Mouse (Mus musculus): ENCODE data around the gene Slc35e2. TPM values are rescaled to one million over a fixed set of nuclear protein-coding genes. Genes with fewer than 3 reads are reported as not detected.
A peak's percentile ranks its signal among the peaks of the same experiment; 100 is the strongest.
"Not testable (repeated sequence)": the region's sequence is repeated elsewhere in the genome, so short reads cannot be mapped to it uniquely, and the experiment has no call there.

Slc35e2 gene
- polyA plus RNA-seq, 1 experiment from 2014 or later, result 18.1 TPM

DNA sequence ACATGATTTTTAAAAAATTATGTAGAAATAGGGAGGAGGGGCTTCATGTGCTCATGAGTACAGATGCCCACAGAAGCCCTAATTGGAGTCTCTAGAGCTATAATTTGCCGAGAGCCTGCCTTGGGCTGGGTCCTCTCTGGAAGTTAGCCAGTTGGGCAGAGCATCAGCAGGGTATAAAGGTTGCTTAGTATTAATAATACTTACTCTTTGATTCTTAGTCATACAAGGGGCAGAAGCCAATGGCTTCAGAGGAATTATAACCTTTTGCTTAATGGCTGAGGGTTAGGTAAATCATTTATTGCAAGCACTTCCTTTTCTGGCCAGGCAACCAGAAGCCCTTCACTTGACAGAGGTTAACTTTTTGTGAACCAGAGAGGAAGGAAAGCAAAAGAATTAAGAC is 42.3 kb downstream of the Slc35e2 start:
- Histone ChIP-seq H3K27me3 (ENCODE audit: control insufficient read depth, insufficient read depth, low read length) (no peaks in the 10 kb centered on the region), H3K9ac (ENCODE audit: low read length) (no peak overlapping the region), H3K9me3 (ENCODE audit: control insufficient read depth, low read length) (no peaks in the 10 kb centered on the region), H3K4me3 (ENCODE audit: low read depth, low read length) (no peak overlapping the region), H3K27ac (ENCODE audit: low read depth, low read length) (no peak overlapping the region), H3K36me3 (ENCODE audit: control insufficient read depth, insufficient read depth, low read length) (peaks cover 27% of the 10 kb centered on the region), H3K4me1 (ENCODE audit: control insufficient read depth, insufficient read depth, low read length) (no peaks in the 10 kb centered on the region), H3K4me2 (no peak overlapping the region)
- ATAC-seq (ENCODE audit: low FRiP score) (no peak), DNase-seq (ENCODE audit: low spot score, missing footprints) (no peak)
- 92% methylated on average over 1 of the region's 1 CpGs for WGBS

DNA sequence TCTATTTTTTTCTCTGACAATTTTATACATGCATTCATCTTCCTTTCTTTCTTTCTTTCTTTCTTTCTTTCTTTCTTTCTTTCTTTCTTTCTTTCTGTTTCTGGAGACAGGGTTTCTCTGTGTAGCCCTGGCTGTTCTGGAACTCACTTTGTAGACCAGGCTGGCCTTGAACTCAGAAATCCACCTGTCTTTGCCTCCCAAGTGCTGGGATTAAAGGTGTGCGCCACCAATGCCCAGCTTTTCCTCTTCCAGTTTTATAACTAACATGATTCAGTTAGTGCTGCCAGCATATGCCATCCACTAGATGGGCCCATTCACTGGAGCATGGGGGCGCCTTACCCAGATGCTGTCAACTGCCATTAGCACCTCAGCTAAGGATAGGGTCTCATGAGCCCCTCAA is 44.1 kb downstream of the Slc35e2 start, which contains the start of gene Gm10563:
Gene Gm10563 (minus strand): TSS at position 101 of the 400 bp plus-strand sequence.
- H3K4me2 ChIP-seq; H3K27ac ChIP-seq (ENCODE audit: low read depth, low read length); H3K4me1 ChIP-seq (ENCODE audit: control insufficient read depth, insufficient read depth, low read length); H3K9ac ChIP-seq (ENCODE audit: low read length); H3K4me3 ChIP-seq (ENCODE audit: low read depth, low read length); H3K27me3 ChIP-seq (ENCODE audit: control insufficient read depth, insufficient read depth, low read length); H3K9me3 ChIP-seq (ENCODE audit: control insufficient read depth, low read length); ATAC-seq (ENCODE audit: low FRiP score); DNase-seq (ENCODE audit: low spot score, missing footprints): not testable (repeated sequence)
- H3K36me3 ChIP-seq (ENCODE audit: control insufficient read depth, insufficient read depth, low read length), result peaks cover 43% of the 10 kb centered on the region
- WGBS, result 96% methylated on average over 2 of the region's 2 CpGs

DNA sequence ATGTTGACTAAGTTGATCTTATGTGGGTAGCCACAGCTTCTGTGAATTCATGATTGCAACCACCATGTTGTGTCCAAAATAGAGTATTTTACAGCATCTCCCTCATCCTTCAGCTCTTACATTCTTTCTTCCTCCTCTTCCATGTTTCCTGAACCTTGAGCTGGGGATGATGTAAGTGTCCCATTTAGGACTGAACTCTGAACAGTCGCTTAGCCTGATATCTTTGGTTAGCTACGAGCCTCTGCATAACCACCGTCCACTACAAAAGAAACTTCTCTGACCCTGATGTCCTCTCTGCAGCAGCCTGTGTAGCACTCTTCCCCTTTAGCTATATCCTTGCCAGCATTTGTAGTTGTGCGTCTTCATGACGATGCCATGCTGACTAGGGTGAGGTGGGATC is 44.5 kb downstream of the Slc35e2 start:
- peaks cover 40% of the 10 kb centered on the region for H3K36me3 ChIP-seq (ENCODE audit: control insufficient read depth, insufficient read depth, low read length)
- H3K27ac ChIP-seq (ENCODE audit: low read depth, low read length), result no peak overlapping the region
- ATAC-seq (ENCODE audit: low FRiP score) (no peak), DNase-seq (ENCODE audit: low spot score, missing footprints) (no peak)
- H3K9ac ChIP-seq (ENCODE audit: low read length), result no peak overlapping the region
- H3K9me3 ChIP-seq (ENCODE audit: control insufficient read depth, low read length), result no peaks in the 10 kb centered on the region
- 97% methylated on average over 5 of the region's 5 CpGs for WGBS
- peaks cover 1% of the 10 kb centered on the region; the same call in 1 of the 2 replicates for H3K27me3 ChIP-seq (ENCODE audit: control insufficient read depth, insufficient read depth, low read length)
- no peak overlapping the region for H3K4me3 ChIP-seq (ENCODE audit: low read depth, low read length)
- no peak overlapping the region for H3K4me2 ChIP-seq
- no peaks in the 10 kb centered on the region for H3K4me1 ChIP-seq (ENCODE audit: control insufficient read depth, insufficient read depth, low read length)

DNA sequence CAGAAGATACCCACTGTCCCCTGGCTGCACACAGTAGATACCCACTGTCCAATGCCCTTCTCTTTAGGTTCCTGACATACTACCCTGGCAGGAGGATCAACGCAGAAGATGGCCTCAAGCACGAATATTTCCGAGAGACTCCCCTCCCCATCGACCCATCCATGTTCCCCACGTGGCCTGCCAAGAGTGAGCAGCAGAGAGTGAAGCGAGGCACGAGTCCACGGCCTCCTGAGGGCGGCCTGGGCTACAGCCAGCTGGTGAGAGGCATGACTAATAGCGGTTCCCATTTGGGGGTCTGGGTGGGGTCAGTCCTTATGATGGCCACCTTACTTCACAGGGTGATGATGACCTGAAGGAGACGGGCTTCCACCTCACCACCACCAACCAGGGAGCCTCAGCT is 48.1 kb downstream of the Slc35e2 start:
- no peak overlapping the region for H3K27ac ChIP-seq (ENCODE audit: low read depth, low read length)
- no peak overlapping the region for H3K9ac ChIP-seq (ENCODE audit: low read length)
- H3K4me3 ChIP-seq (ENCODE audit: low read depth, low read length), result no peak overlapping the region
- no peaks in the 10 kb centered on the region for H3K9me3 ChIP-seq (ENCODE audit: control insufficient read depth, low read length)
- H3K36me3 ChIP-seq (ENCODE audit: control insufficient read depth, insufficient read depth, low read length), result peaks cover 31% of the 10 kb centered on the region
- ATAC-seq (ENCODE audit: low FRiP score), result no peak
- H3K27me3 ChIP-seq (ENCODE audit: control insufficient read depth, insufficient read depth, low read length), result peaks cover 36% of the 10 kb centered on the region
- no peak overlapping the region for H3K4me2 ChIP-seq
- 97% methylated on average over 11 of the region's 11 CpGs for WGBS
- DNase-seq (ENCODE audit: low spot score, missing footprints), result no peak
- peaks cover 17% of the 10 kb centered on the region for H3K4me1 ChIP-seq (ENCODE audit: control insufficient read depth, insufficient read depth, low read length)

DNA sequence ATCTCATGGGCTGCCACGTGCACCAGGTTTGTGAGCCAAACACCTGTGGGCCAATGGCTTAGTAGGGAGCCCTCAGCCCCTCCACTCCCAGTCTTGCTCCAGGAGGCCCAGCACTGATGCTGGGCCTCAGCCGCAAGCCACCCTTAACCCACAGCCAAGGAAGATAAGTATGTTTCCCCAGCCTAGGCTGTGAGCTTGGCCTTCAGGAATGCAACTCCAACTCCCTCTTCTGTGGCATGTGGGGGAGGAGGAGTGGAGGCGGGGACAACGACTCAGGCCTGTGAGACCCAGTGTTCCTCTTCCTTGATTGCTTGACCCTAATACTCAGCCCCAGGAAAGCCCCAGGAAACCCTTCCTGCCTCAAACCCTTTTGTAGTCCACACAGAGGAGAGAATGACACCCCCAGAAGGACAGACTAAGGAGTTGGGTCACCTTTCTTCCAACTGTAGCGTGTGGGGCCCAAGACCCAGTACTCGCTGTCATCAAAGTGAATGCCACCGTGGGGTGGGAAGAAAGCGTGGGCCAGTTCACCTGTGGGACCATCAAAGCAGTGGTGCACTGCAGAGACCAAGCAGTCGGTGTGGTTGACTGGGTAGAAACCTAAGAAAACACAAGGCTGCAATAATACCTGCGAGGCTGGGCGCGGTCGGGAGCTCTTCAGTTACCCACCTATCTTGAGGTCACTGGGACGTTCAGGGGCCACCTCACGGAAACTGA is 50.5 kb downstream of the Slc35e2 start:
- ATAC-seq (ENCODE audit: low FRiP score), result no peak
- no peak overlapping the region for H3K4me3 ChIP-seq (ENCODE audit: low read depth, low read length)

DNA sequence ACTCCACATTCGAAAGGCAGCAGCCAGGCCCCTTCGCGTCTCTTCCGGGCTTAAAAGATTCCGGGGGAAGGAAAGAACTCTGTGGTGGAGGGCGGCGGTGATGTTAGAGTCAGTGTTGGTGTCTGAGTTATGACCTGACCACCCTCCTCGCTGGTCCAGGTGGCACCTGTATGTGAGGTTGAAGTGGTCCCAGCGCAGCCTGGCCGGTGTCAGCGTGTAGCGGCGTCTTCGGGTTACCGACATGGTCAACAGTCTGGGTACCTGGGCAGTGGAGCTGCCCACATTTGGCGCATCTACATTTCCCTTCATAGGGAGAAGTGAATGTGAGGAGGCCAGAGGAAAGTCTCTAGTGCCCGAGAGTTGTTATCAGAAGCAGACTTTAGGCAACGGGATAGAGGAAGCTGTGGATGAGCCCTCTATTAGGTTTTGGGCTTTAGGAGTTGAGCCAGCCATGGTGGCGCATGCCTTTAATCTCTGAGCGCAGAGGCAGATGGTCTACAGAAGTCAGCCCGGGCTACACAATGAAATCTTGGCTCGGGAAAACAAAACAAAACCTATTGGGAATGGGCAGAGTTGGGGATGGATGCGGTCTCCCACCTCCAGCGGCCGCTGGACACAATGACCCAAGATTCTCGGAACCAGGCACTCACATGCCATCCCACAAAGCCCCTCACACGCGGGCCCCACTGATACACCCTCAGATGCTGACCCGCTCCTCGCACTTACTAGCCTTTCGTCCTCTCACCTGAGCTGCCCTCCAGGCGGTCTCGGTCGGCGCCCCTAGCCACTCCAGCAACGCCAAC is 51.3 kb downstream of the Slc35e2 start:
- Histone ChIP-seq H3K4me2 (peak overlapping the region; percentile 72), H3K4me3 (ENCODE audit: low read depth, low read length) (peak overlapping the region; percentile 34), H3K4me1 (ENCODE audit: control insufficient read depth, insufficient read depth, low read length) (peaks cover 23% of the 10 kb centered on the region), H3K27me3 (ENCODE audit: control insufficient read depth, insufficient read depth, low read length) (peaks cover 55% of the 10 kb centered on the region), H3K36me3 (ENCODE audit: control insufficient read depth, insufficient read depth, low read length) (peaks cover 27% of the 10 kb centered on the region), H3K9ac (ENCODE audit: low read length) (peak overlapping the region; percentile 60), H3K9me3 (ENCODE audit: control insufficient read depth, low read length) (no peaks in the 10 kb centered on the region), H3K27ac (ENCODE audit: low read depth, low read length) (no peak overlapping the region)
- peak; percentile 90 for DNase-seq (ENCODE audit: low spot score, missing footprints)
- no peak for ATAC-seq (ENCODE audit: low FRiP score)
- WGBS, result 21% methylated on average over 36 of the region's 36 CpGs

More for the DNA sequence above, 50.5 kb downstream of the Slc35e2 start:
- H3K4me1 ChIP-seq (ENCODE audit: control insufficient read depth, insufficient read depth, low read length), result peaks cover 23% of the 10 kb centered on the region
- no peak overlapping the region for H3K4me2 ChIP-seq
- DNase-seq (ENCODE audit: low spot score, missing footprints), result no peak
- H3K9ac ChIP-seq (ENCODE audit: low read length), result no peak overlapping the region
- no peaks in the 10 kb centered on the region for H3K9me3 ChIP-seq (ENCODE audit: control insufficient read depth, low read length)
- no peak overlapping the region for H3K27ac ChIP-seq (ENCODE audit: low read depth, low read length)
- H3K36me3 ChIP-seq (ENCODE audit: control insufficient read depth, insufficient read depth, low read length), result peaks cover 31% of the 10 kb centered on the region
- H3K27me3 ChIP-seq (ENCODE audit: control insufficient read depth, insufficient read depth, low read length), result peaks cover 55% of the 10 kb centered on the region
- WGBS, result 71% methylated on average over 15 of the region's 15 CpGs

DNA sequence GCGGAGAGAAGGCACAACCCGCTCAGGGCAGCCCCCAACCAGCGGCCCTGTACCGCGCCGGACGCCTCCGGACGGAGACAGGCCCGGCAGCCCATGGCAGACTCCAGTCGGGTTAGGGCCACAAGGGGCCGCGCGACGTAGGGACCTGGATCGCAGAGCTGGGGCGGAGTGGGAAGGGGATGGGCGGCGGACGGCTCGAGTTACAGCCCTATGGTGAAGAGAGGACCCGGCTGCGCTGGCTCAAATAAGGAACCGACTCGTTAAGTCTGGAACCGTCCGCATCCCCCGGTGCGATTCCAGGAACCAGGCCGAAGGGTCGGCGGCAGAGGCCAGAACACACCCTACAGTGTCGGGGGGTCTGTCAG is 51.9 kb downstream of the Slc35e2 start, which contains the start of gene Mmp23:
Gene Mmp23 (minus strand): TSS at position 299 of the 365 bp plus-strand sequence.
- DNase-seq (ENCODE audit: low spot score, missing footprints), result no peak
- no peak within 1 kb of the TSS for H3K27ac ChIP-seq (ENCODE audit: low read depth, low read length)
- H3K4me1 ChIP-seq (ENCODE audit: control insufficient read depth, insufficient read depth, low read length), result peaks cover 23% of the 10 kb centered on the region
- peak within 1 kb of the TSS; percentile 34 for H3K4me3 ChIP-seq (ENCODE audit: low read depth, low read length)
- H3K36me3 ChIP-seq (ENCODE audit: control insufficient read depth, insufficient read depth, low read length), result peaks cover 22% of the 10 kb centered on the region
- H3K27me3 ChIP-seq (ENCODE audit: control insufficient read depth, insufficient read depth, low read length), result peaks cover 55% of the 10 kb centered on the region
- H3K9me3 ChIP-seq (ENCODE audit: control insufficient read depth, low read length), result no peaks in the 10 kb centered on the region
- ATAC-seq (ENCODE audit: low FRiP score), result peak; percentile 62
- peak within 1 kb of the TSS; percentile 60 for H3K9ac ChIP-seq (ENCODE audit: low read length)
- peak within 1 kb of the TSS; percentile 72 for H3K4me2 ChIP-seq
- under 1% methylated on average over 33 of the region's 33 CpGs for WGBS

DNA sequence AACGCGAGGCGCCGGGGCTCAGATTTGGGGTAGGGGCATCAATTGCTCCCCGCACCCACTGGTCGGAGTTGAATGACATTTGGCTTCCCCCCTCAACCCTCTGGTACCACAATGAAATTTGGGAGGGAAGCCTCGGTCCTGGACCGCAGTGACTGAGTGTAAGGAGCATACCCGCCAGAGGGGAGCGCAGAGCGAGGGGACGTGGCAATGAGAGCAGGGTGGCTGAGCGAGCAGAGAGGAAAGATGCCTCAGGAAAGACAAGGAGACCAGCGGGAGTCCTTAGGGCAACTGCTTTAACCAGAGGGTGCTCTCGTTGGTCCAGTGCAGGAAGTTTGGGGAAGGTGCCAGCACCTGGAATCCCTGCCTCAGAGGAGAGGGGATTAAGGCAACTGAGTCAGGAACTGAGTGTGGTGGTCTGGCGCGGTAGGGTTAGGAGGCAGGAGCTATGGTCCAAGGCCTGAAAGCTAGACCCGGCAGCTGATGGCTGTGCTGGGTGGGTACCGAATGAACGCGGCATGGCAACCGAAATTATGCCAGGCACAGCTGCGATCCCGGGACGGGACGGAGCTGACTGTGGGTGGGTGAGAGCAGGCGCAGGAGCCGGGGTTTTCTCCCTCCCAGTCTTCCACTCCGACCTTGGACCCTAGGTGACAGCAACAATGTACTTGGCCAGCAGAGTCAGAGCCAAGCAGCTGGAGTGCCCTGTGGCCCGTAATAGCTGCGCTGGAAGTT is 52.4 kb downstream of the Slc35e2 start:
- Histone ChIP-seq H3K27me3 (ENCODE audit: control insufficient read depth, insufficient read depth, low read length) (peaks cover 55% of the 10 kb centered on the region), H3K4me1 (ENCODE audit: control insufficient read depth, insufficient read depth, low read length) (peaks cover 23% of the 10 kb centered on the region), H3K27ac (ENCODE audit: low read depth, low read length) (no peak overlapping the region), H3K9ac (ENCODE audit: low read length) (peak overlapping the region; percentile 60), H3K36me3 (ENCODE audit: control insufficient read depth, insufficient read depth, low read length) (peaks cover 20% of the 10 kb centered on the region), H3K4me3 (ENCODE audit: low read depth, low read length) (peak overlapping the region; percentile 34), H3K9me3 (ENCODE audit: control insufficient read depth, low read length) (no peaks in the 10 kb centered on the region), H3K4me2 (peak overlapping the region; percentile 72)
- under 1% methylated on average over 31 of the region's 31 CpGs for WGBS
- peak; percentile 95 for DNase-seq (ENCODE audit: low spot score, missing footprints)
- ATAC-seq (ENCODE audit: low FRiP score), result peak; percentile 43
